Mouse (Mus musculus): ENCODE data around the gene Dgcr2.

DNA sequence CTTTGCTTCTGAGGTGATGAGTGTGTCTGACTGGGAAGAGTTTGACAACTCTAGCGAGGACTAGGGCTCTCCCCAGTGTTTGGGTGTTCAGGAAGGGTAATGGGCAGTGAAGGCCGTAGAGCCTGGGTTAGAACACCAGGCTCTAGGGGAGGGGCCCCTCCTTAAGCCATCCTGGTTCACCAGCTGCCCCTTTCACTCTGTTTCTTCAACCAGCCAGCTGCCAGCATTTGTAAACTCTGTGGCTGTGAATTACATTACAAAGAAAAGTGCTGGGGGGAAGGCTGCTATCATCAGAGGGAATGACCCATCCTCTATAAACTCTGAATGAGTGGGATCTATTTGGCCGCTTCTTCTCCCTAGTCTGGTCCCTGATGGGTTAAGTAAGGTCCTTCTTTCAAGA lies 105.6 kb downstream of the Dgcr2 start:
- TF ChIP-seq CTCF (IDR thresholded peaks at IDR 0.05; ENCODE audit: low read depth, low read length) (no peak), GATA1 (IDR thresholded peaks at IDR 0.05; ENCODE audit: borderline replicate concordance, low read length) (no peak)

All from G1E (cell line).